Mouse (Mus musculus): ENCODE measurements around the gene Ctss. TPM values are rescaled to one million over a fixed set of nuclear protein-coding genes. Genes with fewer than 3 reads are reported as not detected.

Ctss gene
- total and polyA plus RNA-seq, 3 experiments, result 0.66 TPM; not detected in 2

GRCm38 (mm10) chr3:95559437-95559836, 32.9 kb downstream of the Ctss start, which contains the start of gene Hormad1:
TSS of gene Hormad1 (plus strand) at chr3:95559677.
- Histone ChIP-seq H3K9me3 (replicated peaks) (0 out of 2 replicates have a peak, but pooled peaks cover 2% of the 10 kb centered on the region), H3K4me3 (ENCODE audit: low read depth, low read length) (no peak within 1 kb of the TSS), H3K4me1 (ENCODE audit: insufficient read depth, low read depth, low read length) (0 out of 2 replicates have a peak, but pooled peaks cover 5% of the 10 kb centered on the region), H3K27me3 (ENCODE audit: insufficient read depth, low read length) (peaks cover 10% of the 10 kb centered on the region), H3K36me3 (replicated peaks) (no peaks in the 10 kb centered on the region)
- DNase-seq (ENCODE audit: low spot score) (no peak), ATAC-seq (ENCODE audit: extremely low read depth, insufficient number of reproducible peaks, low FRiP score, poor library complexity, severe bottlenecking) (no peak)
- TF ChIP-seq POLR2AphosphoS5 (IDR thresholded peaks at IDR 0.05; ENCODE audit: insufficient replicate concordance, low read depth, low read length), result no peak
- TF ChIP-seq TAL1 (conservative IDR thresholded peaks at IDR 0.05; ENCODE audit: low read depth, low read length), result no peak
- no peak for TF ChIP-seq GATA1 (IDR thresholded peaks at IDR 0.05; ENCODE audit: borderline replicate concordance, low read length)
- no peak for TF ChIP-seq CTCF (IDR thresholded peaks at IDR 0.05; ENCODE audit: low read depth, low read length)
- no peak for TF ChIP-seq GATA2 (IDR thresholded peaks at IDR 0.05; ENCODE audit: borderline replicate concordance, low read depth, low read length)

GRCm38 (mm10) chr3:95560738-95561137, 34.2 kb downstream of the Ctss start:
- H3K4me1 ChIP-seq (ENCODE audit: insufficient read depth, low read depth, low read length), result 0 out of 2 replicates have a peak, but pooled peaks cover 5% of the 10 kb centered on the region

GRCm38 (mm10) chr3:95561826-95562225, 35.2 kb downstream of the Ctss start:
- H3K27me3 ChIP-seq (ENCODE audit: insufficient read depth, low read length), result peaks cover 10% of the 10 kb centered on the region
- no peaks in the 10 kb centered on the region for H3K36me3 ChIP-seq (replicated peaks)
- TF ChIP-seq GATA2 (IDR thresholded peaks at IDR 0.05; ENCODE audit: borderline replicate concordance, low read depth, low read length) (no peak), CTCF (IDR thresholded peaks at IDR 0.05; ENCODE audit: low read depth, low read length) (no peak), GATA1 (IDR thresholded peaks at IDR 0.05; ENCODE audit: borderline replicate concordance, low read length) (no peak), POLR2AphosphoS5 (IDR thresholded peaks at IDR 0.05; ENCODE audit: insufficient replicate concordance, low read depth, low read length) (no peak), TAL1 (conservative IDR thresholded peaks at IDR 0.05; ENCODE audit: low read depth, low read length) (no peak)
- H3K9me3 ChIP-seq (replicated peaks), result 0 out of 2 replicates have a peak, but pooled peaks cover 2% of the 10 kb centered on the region
- H3K4me3 ChIP-seq (ENCODE audit: low read depth, low read length), result no peak overlapping the region
- no peak for ATAC-seq (ENCODE audit: extremely low read depth, insufficient number of reproducible peaks, low FRiP score, poor library complexity, severe bottlenecking)
- 0 out of 2 replicates have a peak, but pooled peaks cover 5% of the 10 kb centered on the region for H3K4me1 ChIP-seq (ENCODE audit: insufficient read depth, low read depth, low read length)
- DNase-seq (ENCODE audit: low spot score), result no peak

More at GRCm38 (mm10) chr3:95560738-95561137, 34.2 kb downstream of the Ctss start:
- Histone ChIP-seq H3K4me3 (ENCODE audit: low read depth, low read length) (no peak overlapping the region), H3K36me3 (replicated peaks) (no peaks in the 10 kb centered on the region), H3K27me3 (ENCODE audit: insufficient read depth, low read length) (peaks cover 10% of the 10 kb centered on the region), H3K9me3 (replicated peaks) (0 out of 2 replicates have a peak, but pooled peaks cover 2% of the 10 kb centered on the region)
- ATAC-seq (ENCODE audit: extremely low read depth, insufficient number of reproducible peaks, low FRiP score, poor library complexity, severe bottlenecking), result no peak
- DNase-seq (ENCODE audit: low spot score), result no peak
- TF ChIP-seq POLR2AphosphoS5 (IDR thresholded peaks at IDR 0.05; ENCODE audit: insufficient replicate concordance, low read depth, low read length), result no peak
- no peak for TF ChIP-seq CTCF (IDR thresholded peaks at IDR 0.05; ENCODE audit: low read depth, low read length)
- TF ChIP-seq GATA2 (IDR thresholded peaks at IDR 0.05; ENCODE audit: borderline replicate concordance, low read depth, low read length), result no peak
- no peak for TF ChIP-seq TAL1 (conservative IDR thresholded peaks at IDR 0.05; ENCODE audit: low read depth, low read length)
- no peak for TF ChIP-seq GATA1 (IDR thresholded peaks at IDR 0.05; ENCODE audit: borderline replicate concordance, low read length)

- Histone ChIP-seq H3K27me3 (ENCODE audit: insufficient read depth, low read length) (no peaks in the 10 kb centered on the region), H3K36me3 (replicated peaks) (no peaks in the 10 kb centered on the region), H3K4me3 (ENCODE audit: low read depth, low read length) (no peak overlapping the region), H3K4me1 (ENCODE audit: insufficient read depth, low read depth, low read length) (no peaks in the 10 kb centered on the region), H3K9me3 (replicated peaks) (no peaks in the 10 kb centered on the region)
- ATAC-seq (ENCODE audit: extremely low read depth, insufficient number of reproducible peaks, low FRiP score, poor library complexity, severe bottlenecking) (no peak), DNase-seq (ENCODE audit: low spot score) (no peak)
- TF ChIP-seq GATA2 (IDR thresholded peaks at IDR 0.05; ENCODE audit: borderline replicate concordance, low read depth, low read length) (no peak), POLR2AphosphoS5 (IDR thresholded peaks at IDR 0.05; ENCODE audit: insufficient replicate concordance, low read depth, low read length) (no peak), TAL1 (conservative IDR thresholded peaks at IDR 0.05; ENCODE audit: low read depth, low read length) (no peak), GATA1 (IDR thresholded peaks at IDR 0.05; ENCODE audit: borderline replicate concordance, low read length) (no peak), CTCF (IDR thresholded peaks at IDR 0.05; ENCODE audit: low read depth, low read length) (no peak)
Measured at GRCm38 (mm10) chr3:95569585-95569984, 43.0 kb downstream of the Ctss start.

GRCm38 (mm10) chr3:95587754-95588603, 61.4 kb downstream of the Ctss start:
- H3K4me1 ChIP-seq (ENCODE audit: insufficient read depth, low read depth, low read length), result peaks cover 17% of the 10 kb centered on the region
- no peak for TF ChIP-seq TAL1 (conservative IDR thresholded peaks at IDR 0.05; ENCODE audit: low read depth, low read length)
- no peak for TF ChIP-seq GATA1 (IDR thresholded peaks at IDR 0.05; ENCODE audit: borderline replicate concordance, low read length)
- TF ChIP-seq POLR2AphosphoS5 (IDR thresholded peaks at IDR 0.05; ENCODE audit: insufficient replicate concordance, low read depth, low read length), result no peak; the same call in 1 of the 2 replicates
- TF ChIP-seq GATA2 (IDR thresholded peaks at IDR 0.05; ENCODE audit: borderline replicate concordance, low read depth, low read length), result no peak
- TF ChIP-seq CTCF (IDR thresholded peaks at IDR 0.05; ENCODE audit: low read depth, low read length), result no peak
- ATAC-seq (ENCODE audit: extremely low read depth, insufficient number of reproducible peaks, low FRiP score, poor library complexity, severe bottlenecking), result no peak
- no peak for DNase-seq (ENCODE audit: low spot score)
- no peaks in the 10 kb centered on the region for H3K9me3 ChIP-seq (replicated peaks)
- H3K27me3 ChIP-seq (ENCODE audit: insufficient read depth, low read length), result no peaks in the 10 kb centered on the region
- H3K4me3 ChIP-seq (ENCODE audit: low read depth, low read length), result peak overlapping the region; percentile 78
- H3K36me3 ChIP-seq (replicated peaks), result peaks cover 21% of the 10 kb centered on the region

- no peak for TF ChIP-seq POLR2AphosphoS5 (IDR thresholded peaks at IDR 0.05; ENCODE audit: insufficient replicate concordance, low read depth, low read length)
- no peak for TF ChIP-seq TAL1 (conservative IDR thresholded peaks at IDR 0.05; ENCODE audit: low read depth, low read length)
- no peak for TF ChIP-seq CTCF (IDR thresholded peaks at IDR 0.05; ENCODE audit: low read depth, low read length)
- no peak for TF ChIP-seq GATA2 (IDR thresholded peaks at IDR 0.05; ENCODE audit: borderline replicate concordance, low read depth, low read length)
- no peak for TF ChIP-seq GATA1 (IDR thresholded peaks at IDR 0.05; ENCODE audit: borderline replicate concordance, low read length)
- no peaks in the 10 kb centered on the region for H3K27me3 ChIP-seq (ENCODE audit: insufficient read depth, low read length)
- H3K9me3 ChIP-seq (replicated peaks), result no peaks in the 10 kb centered on the region
- peaks cover 28% of the 10 kb centered on the region for H3K36me3 ChIP-seq (replicated peaks)
- peak; percentile 100 for ATAC-seq (ENCODE audit: extremely low read depth, insufficient number of reproducible peaks, low FRiP score, poor library complexity, severe bottlenecking)
- H3K4me3 ChIP-seq (ENCODE audit: low read depth, low read length), result peak within 1 kb of the TSS; percentile 78
- DNase-seq (ENCODE audit: low spot score), result peak; percentile 99
- H3K4me1 ChIP-seq (ENCODE audit: insufficient read depth, low read depth, low read length), result peaks cover 17% of the 10 kb centered on the region
Measured at GRCm38 (mm10) chr3:95588604-95589086, 62.1 kb downstream of the Ctss start, which contains the start of gene Golph3l. TSS of gene Golph3l (plus strand) at chr3:95588934.
